Mouse (Mus musculus): Measurements from ENCODE around the gene Tsx.

GRCm38 (mm10) chrX:103421710-103422109, 7.4 kb downstream of the Tsx start, which contains the start of gene Gm26992:
- TF ChIP-seq CTCF (IDR thresholded peaks at IDR 0.05; ENCODE audit: control insufficient read depth, insufficient read depth, insufficient read length) (no peak), MYOD1 (IDR thresholded peaks at IDR 0.05; ENCODE audit: control insufficient read depth, insufficient read length, low read depth) (no peak), CEBPB (IDR thresholded peaks at IDR 0.05; ENCODE audit: low read depth) (no peak), USF1 (IDR thresholded peaks at IDR 0.05; ENCODE audit: low read depth) (no peak)

Data from C2C12 (cell line).